Mouse (Mus musculus): ENCODE data around the gene Rnf215.
A peak's percentile ranks its signal among the peaks of the same experiment; 100 is the strongest.
"Not testable (repeated sequence)": the region's sequence is repeated elsewhere in the genome, so short reads cannot be mapped to it uniquely, and the experiment has no call there.

Rnf215 gene

GRCm38 (mm10) chr11:4148536-4149156 lies 13.6 kb downstream of the Rnf215 start:
- DNase-seq, result no peak

- DNase-seq, result no peak
Observed at GRCm38 (mm10) chr11:4149886-4150285, 14.9 kb downstream of the Rnf215 start.

- no peak for DNase-seq
Observed at GRCm38 (mm10) chr11:4153694-4154093, 18.7 kb downstream of the Rnf215 start.

DNA sequence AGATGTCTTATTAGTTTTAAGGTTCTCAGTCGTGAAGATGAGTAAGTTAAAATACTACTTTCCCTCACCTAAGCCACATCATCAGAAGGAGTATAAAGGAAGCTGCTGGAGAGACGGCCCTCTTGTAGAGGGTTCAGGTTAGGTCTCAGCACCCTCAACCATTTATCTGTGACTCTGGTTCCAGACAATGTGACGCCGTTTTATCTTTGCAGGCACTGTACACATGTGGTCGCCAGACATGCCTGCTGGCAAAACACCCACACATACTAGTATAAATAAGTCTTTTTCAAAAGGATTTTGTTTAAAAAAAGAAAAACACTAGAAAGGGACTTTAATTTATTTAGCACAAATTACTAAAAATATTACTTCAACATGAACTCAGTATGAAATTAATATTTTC lies 20.6 kb downstream of the Rnf215 start:
- no peak for DNase-seq

- no peak for DNase-seq
Observed at GRCm38 (mm10) chr11:4158676-4159075, 23.7 kb downstream of the Rnf215 start.

DNA sequence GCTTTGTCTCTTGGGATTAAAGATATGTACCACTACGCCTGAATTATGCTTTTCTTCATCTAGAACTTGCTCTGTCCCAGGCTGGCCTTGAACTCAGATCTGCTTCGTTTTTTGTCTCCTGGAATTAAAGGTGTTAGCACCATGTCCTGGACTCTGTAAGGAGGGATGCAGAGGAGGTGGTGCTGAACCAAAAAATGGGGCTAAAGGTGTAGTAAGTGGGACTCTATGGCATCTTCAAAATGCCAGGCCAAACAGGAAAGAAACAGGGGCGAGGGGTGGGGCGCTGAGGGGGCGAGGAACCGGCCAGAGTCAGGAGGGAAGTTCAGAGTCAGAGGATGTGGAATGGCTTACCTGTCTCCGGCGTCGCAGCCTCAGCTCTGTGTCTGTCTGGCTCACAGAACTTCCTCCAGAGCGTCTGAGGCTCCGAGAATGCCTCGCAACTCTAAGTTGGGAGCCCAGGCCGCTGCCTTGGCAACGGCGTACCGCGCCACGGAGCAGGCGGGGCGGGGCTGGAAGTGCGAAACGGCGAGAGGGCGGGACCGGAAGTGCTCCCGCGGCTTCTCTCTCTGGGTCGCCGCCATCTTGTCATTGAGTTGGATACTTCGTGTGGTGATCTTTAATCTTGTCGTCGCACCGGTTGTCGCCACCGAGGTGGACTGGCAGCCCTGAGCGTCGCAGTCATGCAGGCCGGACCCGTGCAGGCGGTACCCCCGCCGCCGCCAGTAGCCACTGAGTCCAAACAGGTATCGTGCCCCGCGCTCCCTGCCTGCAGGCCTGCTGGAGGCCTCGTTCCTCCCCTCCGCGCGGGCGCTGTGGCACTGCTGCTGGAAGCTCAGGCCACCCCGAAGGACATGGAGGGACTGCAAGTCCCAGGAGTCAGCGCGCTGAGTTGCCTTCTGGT lies 25.1 kb downstream of the Rnf215 start, which contains the start of the genes Ccdc157 and Sf3a1:
TSS of gene Ccdc157 (minus strand) at position 486 of the 901 bp plus-strand sequence.
TSS of gene Sf3a1 (plus strand) at position 543 of the 901 bp plus-strand sequence.
- DNase-seq, result peak; percentile 95

DNA sequence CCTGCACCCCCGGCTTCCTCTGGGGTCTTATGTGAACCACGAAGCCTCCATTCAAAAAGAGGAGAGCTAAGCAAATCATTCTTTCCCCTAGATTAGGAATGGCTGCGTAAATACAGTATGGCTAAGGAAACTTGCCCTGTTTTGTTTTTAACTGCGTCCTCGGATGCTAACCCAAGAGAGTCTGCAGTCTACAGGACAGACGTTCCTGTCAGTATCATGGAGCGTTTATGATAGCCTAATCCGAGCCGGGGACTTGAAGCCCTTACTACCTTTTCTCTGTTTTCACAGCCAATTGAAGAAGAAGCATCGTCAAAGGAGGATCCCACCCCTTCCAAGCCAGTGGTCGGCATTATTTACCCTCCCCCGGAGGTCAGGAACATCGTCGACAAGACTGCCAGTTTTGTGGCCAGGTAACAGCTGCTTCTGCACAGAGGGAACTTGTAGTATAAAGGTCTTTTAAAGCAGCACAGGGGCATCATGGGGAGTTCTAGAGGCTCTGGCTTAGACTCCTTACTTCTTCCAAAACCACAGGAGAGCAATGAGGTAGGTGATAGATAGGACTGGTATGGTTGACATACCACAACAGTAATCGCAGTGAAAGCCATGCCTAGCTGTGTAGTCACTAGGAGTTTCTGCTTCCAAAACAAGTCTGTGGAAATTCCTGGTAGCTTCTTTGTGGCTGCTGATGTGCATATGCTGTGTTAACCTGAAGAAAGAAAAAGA lies 25.9 kb downstream of the Rnf215 start:
- DNase-seq, result no peak

DNA sequence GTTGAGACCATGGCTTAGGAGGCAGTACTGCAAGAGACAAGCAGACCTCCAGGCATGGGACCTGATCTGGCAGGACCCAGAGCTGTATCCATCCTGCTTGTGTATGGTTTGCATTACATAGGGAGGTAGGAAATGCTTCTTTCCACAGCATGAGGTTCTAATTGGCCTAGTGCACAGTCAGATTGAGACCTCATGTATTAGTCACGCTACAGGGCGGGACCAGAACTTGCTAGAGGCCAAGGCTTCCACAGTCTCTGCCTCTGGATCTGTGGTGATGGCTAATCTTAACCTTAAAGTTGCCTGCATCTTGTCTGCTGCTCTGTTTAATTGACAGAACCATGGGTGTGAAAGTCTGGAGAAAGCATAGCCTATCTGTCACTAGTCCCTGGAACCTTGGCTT lies 29.7 kb downstream of the Rnf215 start:
- no peak for DNase-seq

DNA sequence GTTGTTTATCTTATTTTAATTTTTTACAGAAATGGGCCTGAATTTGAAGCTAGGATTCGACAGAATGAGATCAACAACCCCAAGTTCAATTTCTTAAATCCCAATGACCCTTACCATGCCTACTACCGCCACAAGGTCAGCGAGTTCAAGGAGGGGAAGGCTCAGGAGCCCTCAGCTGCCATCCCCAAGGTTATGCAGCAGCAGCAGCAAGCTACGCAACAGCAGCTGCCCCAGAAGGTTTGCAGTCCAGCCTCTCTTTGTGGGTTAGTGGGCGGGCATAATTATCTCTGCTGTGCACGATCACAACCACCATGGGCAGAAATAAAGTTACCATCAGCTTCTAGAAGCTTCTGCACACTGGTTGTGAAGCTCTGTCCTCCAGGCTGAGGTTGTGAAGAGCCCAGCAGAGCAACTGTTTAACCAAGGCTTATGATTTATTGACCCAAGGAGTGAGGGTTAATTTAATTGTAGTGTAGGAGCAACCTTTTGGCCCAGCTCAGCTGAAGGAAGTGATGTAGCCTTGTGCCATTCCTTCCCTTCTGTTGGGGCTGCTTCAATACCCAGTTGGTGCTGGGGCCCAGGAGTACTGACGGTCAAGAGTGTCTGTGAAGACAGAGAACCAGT lies 31.6 kb downstream of the Rnf215 start:
- no peak for DNase-seq

DNA sequence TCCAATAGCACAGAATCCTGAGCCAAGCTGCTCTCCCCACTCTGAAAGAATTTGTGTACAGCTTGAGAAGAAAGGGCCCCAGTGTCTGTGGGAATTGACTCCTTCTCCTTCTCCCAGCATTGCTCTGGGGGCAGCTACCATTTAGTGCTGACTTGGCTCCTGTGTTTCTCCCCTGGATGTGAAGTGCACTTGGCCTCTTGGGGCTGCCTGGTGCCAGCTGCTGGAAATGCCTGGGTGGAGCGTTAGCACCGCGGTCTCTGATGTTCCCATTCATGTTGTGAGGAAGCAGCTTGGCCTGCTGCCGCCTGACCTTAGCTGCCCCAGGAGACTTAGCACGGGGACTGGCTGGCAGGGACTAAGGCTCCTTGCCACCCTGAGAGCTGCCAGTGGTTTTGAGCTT lies 39.6 kb downstream of the Rnf215 start:
- DNase-seq, result peak; percentile 39

- no peak for DNase-seq
Observed at GRCm38 (mm10) chr11:4177716-4178115, 42.7 kb downstream of the Rnf215 start.

- DNase-seq, result no peak
Observed at GRCm38 (mm10) chr11:4182061-4182460, 47.1 kb downstream of the Rnf215 start.

DNA sequence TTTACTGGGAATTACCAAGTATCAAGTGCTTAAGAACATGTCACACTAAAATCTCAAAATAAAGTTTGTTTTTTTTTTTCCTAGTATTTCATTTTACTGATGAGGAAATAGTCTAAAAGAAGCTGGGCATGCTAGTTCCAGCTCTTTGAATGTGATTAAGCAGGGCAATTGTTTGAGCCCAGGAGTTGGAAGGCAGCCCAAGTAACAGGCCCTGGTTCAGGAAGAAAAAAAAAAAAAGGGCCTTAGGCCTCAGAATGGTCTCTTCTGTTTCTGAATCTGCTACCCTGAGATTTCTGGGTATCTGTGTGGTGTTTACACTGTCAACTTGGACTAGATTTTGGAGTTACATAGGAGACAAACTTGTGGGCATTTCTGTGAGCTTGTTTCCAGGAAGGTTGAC lies 48.5 kb downstream of the Rnf215 start:
- no peak for DNase-seq

GRCm38 (mm10) chr11:4184251-4184952 lies 49.4 kb downstream of the Rnf215 start:
- no peak for DNase-seq

DNA sequence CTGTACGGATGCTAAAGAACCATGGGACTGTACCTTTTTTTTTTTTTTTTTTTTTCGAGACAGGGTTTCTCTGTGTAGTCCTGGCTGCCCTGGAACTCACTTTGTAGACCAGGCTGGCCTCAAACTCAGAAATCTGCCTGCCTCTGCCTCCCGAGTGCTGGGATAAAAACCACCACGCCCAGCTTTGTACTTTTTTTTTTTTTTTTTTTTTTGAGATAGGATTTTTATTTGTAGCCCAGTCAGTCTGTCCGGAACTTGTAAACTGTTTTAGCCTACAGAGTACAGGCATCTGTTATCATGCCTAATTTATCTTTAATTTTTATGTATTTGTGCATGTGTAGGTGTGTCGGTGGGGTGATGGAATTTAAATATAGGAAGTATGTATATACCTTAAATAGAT lies 50.5 kb downstream of the Rnf215 start:
- DNase-seq, result not testable (repeated sequence)

GRCm38 (mm10) chr11:4186486-4187317 lies 51.7 kb downstream of the Rnf215 start, which contains the start of gene Tbc1d10a:
Gene Tbc1d10a (plus strand): TSS chr11:4186789.
- peak; percentile 98 for DNase-seq

DNA sequence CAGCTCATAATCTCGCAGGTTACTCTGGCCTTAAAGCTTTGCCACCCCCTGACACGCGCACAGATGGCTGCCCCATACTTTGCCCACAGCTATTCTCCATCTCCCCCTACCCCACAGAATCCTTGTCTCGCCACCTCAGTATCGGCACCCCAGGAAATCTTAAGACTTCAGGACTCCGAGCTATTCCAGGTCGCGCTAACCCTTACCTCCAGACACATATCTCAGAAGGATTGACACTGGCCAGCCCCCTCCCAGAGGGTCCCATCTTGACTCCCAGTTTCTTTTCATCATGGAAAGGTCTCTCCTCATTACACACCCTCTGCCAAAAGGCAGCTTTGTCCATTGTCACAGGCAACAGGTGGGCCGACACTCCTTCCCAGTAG lies 52.3 kb downstream of the Rnf215 start:
- DNase-seq, result no peak

DNA sequence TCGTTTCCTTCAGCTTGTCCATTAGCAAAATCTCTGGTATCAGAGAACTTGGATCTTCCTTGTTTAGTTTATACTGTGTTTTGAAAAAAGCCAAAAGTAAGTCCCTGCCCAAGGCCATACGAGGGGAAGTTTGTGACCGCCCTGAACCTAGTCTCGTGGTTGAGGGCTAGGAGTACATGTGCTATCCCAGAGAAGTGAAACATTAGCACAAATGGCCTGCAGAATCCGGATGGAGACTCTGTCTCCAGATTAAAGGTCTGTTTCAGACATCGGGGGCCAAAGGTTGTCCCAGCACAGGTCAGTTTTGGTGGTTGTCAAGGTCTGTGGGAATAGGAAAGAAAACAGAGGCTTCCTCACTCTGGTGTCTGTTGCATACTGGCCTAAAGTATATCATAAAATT lies 54.2 kb downstream of the Rnf215 start:
- no peak for DNase-seq

DNA sequence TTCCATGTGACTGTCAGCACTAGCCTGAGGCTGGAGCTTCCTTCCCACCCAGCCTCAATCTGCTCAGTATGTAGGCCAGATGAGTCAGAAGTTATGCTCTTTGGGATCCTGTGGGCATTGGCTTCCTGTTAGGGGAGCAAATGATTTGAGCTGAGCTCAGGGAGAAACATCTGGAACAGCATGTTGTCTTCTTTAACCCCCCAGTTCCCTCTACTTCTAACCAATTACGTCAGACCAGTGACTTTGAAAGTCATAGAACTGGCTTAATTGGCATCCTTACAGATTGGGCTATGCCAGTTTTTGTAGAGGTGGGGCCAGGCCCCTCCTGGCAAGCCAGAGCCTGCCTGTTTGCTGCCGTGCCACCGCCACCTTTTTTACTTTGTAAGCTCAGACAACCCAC lies 55.7 kb downstream of the Rnf215 start:
- DNase-seq, result no peak

All from right cerebral cortex, postnatal 25 days (tissue).